Mouse (Mus musculus): ENCODE results near the gene Lrch3. TPM values are rescaled to one million over a fixed set of nuclear protein-coding genes. Genes with fewer than 3 reads are reported as not detected.
"Not testable (repeated sequence)": the region's sequence is repeated elsewhere in the genome, so short reads cannot be mapped to it uniquely, and the experiment has no call there.

Lrch3 gene
- polyA plus RNA-seq, 1 experiment from 2014 or later = 25.3 TPM

DNA sequence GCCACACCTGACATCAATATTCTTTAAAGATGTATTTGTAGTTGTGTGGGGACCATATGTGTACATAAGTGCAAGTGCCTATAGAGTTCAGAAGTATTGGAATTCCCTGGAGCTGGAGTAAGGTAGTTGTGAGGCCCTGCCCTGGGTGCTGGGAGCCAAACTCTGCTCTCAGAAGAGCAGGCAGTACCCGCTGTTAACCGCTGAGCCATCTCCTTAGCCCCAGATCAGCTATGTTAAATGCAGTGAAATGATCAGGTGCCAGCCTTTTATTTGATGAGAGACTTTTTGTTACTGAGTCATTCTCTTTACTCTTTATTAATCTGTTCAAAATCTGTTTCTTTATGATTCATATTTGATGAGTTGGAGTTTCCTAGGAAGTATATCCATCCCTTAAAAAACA is 16.0 kb downstream of the Lrch3 start:
- no peaks in the 10 kb centered on the region for H3K27me3 ChIP-seq (replicated peaks; ENCODE audit: control insufficient read depth, insufficient read depth, low read length)
- 33% methylated on average over 2 of the region's 2 CpGs for WGBS
- no peak for DNase-seq (ENCODE audit: low spot score)
- H3K9me3 ChIP-seq (ENCODE audit: control insufficient read depth, low read length) = no peaks in the 10 kb centered on the region
- H3K9ac ChIP-seq (ENCODE audit: low read depth, low read length) = no peak overlapping the region
- no peak overlapping the region for H3K4me3 ChIP-seq (ENCODE audit: low read depth, low read length)
- H3K4me1 ChIP-seq (ENCODE audit: control insufficient read depth, insufficient read depth, low read length) = no peaks in the 10 kb centered on the region
- no peak for ATAC-seq (ENCODE audit: low read depth)
- H3K36me3 ChIP-seq (ENCODE audit: control insufficient read depth, insufficient read depth, low read length) = 0 out of 2 replicates have a peak, but pooled peaks cover 4% of the 10 kb centered on the region
- H3K27ac ChIP-seq (replicated peaks; ENCODE audit: low read depth, low read length) = no peak overlapping the region
- H3K4me2 ChIP-seq (ENCODE audit: low read depth, low read length) = no peak overlapping the region

DNA sequence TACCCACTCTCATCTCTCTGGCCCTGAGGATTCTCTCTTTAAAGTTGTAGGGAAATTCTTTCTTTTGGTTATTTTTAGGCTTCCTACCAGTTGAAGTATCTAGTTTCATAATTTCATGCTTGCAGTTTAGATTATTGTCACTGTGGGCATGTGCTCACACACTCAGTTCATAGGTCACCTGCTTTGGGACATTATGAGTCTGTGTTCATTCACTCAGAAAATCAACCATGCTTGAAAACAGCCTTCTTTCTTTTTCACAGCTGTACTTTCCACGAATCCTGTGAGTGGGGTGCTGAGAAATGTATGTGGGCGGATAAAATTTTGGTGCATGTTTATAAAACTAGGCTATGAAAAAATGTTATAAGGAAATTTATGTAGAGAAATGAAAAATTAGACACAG is 20.6 kb downstream of the Lrch3 start:
- no peak overlapping the region for H3K4me3 ChIP-seq (ENCODE audit: low read depth, low read length)
- no peak overlapping the region for H3K9ac ChIP-seq (ENCODE audit: low read depth, low read length)
- WGBS = 80% methylated on average over 2 of the region's 2 CpGs
- no peaks in the 10 kb centered on the region for H3K36me3 ChIP-seq (ENCODE audit: control insufficient read depth, insufficient read depth, low read length)
- peaks cover 7% of the 10 kb centered on the region for H3K4me1 ChIP-seq (ENCODE audit: control insufficient read depth, insufficient read depth, low read length)
- DNase-seq (ENCODE audit: low spot score) (peak; percentile 38), ATAC-seq (ENCODE audit: low read depth) (0 out of 2 replicates have a peak, but pooled peaks have one; percentile 26)
- no peaks in the 10 kb centered on the region for H3K9me3 ChIP-seq (ENCODE audit: control insufficient read depth, low read length)
- H3K27ac ChIP-seq (replicated peaks; ENCODE audit: low read depth, low read length) = no peak overlapping the region; the same call in 1 of the 2 replicates
- no peak overlapping the region for H3K4me2 ChIP-seq (ENCODE audit: low read depth, low read length)
- H3K27me3 ChIP-seq (replicated peaks; ENCODE audit: control insufficient read depth, insufficient read depth, low read length) = no peaks in the 10 kb centered on the region

DNA sequence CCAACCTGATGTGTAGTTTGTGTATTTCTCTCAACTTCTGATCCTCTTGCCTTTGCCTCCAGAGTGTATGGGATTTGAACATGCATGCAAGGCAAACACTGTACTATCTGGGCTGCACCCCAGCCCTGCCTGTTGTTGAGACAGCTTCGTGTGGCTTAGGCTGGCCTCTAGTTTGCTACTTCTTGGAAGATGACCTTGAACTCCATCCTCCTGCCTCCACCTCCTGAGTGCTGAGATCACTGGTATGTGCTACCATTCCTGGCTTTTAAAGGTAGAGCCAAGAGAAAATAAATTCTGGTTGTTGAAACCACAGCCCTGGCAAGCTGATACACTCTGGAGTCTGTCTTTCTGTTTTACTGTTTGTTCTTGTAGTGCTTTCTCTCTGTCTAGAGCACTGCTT is 21.2 kb downstream of the Lrch3 start:
- no peak overlapping the region for H3K4me3 ChIP-seq (ENCODE audit: low read depth, low read length)
- no peak overlapping the region for H3K4me2 ChIP-seq (ENCODE audit: low read depth, low read length)
- DNase-seq (ENCODE audit: low spot score) (no peak), ATAC-seq (ENCODE audit: low read depth) (no peak)
- no peaks in the 10 kb centered on the region for H3K9me3 ChIP-seq (ENCODE audit: control insufficient read depth, low read length)
- H3K9ac ChIP-seq (ENCODE audit: low read depth, low read length) = no peak overlapping the region
- no peaks in the 10 kb centered on the region for H3K36me3 ChIP-seq (ENCODE audit: control insufficient read depth, insufficient read depth, low read length)
- peaks cover 7% of the 10 kb centered on the region for H3K4me1 ChIP-seq (ENCODE audit: control insufficient read depth, insufficient read depth, low read length)
- no peaks in the 10 kb centered on the region for H3K27me3 ChIP-seq (replicated peaks; ENCODE audit: control insufficient read depth, insufficient read depth, low read length)
- H3K27ac ChIP-seq (replicated peaks; ENCODE audit: low read depth, low read length) = no peak overlapping the region
- WGBS = 81% methylated on average over 1 of the region's 1 CpGs

DNA sequence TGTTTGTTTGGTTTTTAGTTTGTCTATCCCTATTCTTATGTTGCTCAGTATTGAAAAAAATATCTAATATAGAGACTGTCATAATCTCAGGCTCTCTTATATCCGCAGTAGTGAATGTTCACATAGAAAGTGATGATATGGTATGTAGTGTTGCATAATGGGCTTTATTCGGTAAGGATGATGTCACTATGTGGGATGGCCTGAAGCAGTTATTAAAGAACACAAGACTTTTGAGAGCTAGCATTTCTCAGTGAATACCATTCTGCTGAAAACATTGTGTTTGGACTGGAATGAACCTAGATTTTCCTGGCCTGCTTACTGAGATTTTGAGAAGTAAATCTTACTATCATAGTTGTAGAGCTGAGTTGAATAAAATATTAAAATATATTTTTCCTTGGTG is 23.5 kb downstream of the Lrch3 start:
- ATAC-seq (ENCODE audit: low read depth) = no peak; the same call in 1 of the 2 replicates
- H3K9ac ChIP-seq (ENCODE audit: low read depth, low read length) = no peak overlapping the region

DNA sequence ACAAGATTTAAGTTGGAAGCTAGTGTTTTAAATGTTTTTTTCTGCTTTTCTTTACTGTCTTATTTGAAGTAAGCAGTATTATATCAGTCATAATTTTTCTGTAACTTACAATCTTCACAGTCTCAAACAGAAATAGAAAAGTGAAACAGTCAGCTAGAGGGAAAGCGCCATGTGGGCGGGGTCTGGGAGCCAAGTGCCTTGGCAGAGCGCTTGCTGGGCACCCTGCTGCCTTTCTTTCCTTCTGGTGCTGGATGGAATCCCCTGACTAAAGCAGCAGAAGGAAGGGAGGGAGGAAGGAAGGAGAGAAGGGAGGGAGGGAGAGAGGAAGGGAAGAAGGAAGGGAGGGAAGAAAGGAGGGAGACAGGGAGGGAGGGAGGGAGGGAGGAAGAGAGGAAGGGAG is 25.4 kb downstream of the Lrch3 start:
- H3K4me2 ChIP-seq (ENCODE audit: low read depth, low read length); H3K27me3 ChIP-seq (replicated peaks; ENCODE audit: control insufficient read depth, insufficient read depth, low read length); H3K4me3 ChIP-seq (ENCODE audit: low read depth, low read length); H3K27ac ChIP-seq (replicated peaks; ENCODE audit: low read depth, low read length); ATAC-seq (ENCODE audit: low read depth); H3K4me1 ChIP-seq (ENCODE audit: control insufficient read depth, insufficient read depth, low read length); H3K9ac ChIP-seq (ENCODE audit: low read depth, low read length); H3K36me3 ChIP-seq (ENCODE audit: control insufficient read depth, insufficient read depth, low read length); DNase-seq (ENCODE audit: low spot score); H3K9me3 ChIP-seq (ENCODE audit: control insufficient read depth, low read length): not testable (repeated sequence)
- WGBS = 31% methylated on average over 3 of the region's 3 CpGs

More for the DNA sequence above, 23.5 kb downstream of the Lrch3 start:
- no peak overlapping the region for H3K4me3 ChIP-seq (ENCODE audit: low read depth, low read length)
- H3K27me3 ChIP-seq (replicated peaks; ENCODE audit: control insufficient read depth, insufficient read depth, low read length) = no peaks in the 10 kb centered on the region
- no peaks in the 10 kb centered on the region for H3K9me3 ChIP-seq (ENCODE audit: control insufficient read depth, low read length)
- no peak for DNase-seq (ENCODE audit: low spot score)
- no peaks in the 10 kb centered on the region for H3K36me3 ChIP-seq (ENCODE audit: control insufficient read depth, insufficient read depth, low read length)
- peaks cover 7% of the 10 kb centered on the region for H3K4me1 ChIP-seq (ENCODE audit: control insufficient read depth, insufficient read depth, low read length)
- WGBS = 66% methylated on average over 2 of the region's 2 CpGs
- no peak overlapping the region for H3K4me2 ChIP-seq (ENCODE audit: low read depth, low read length)
- no peak overlapping the region for H3K27ac ChIP-seq (replicated peaks; ENCODE audit: low read depth, low read length)

DNA sequence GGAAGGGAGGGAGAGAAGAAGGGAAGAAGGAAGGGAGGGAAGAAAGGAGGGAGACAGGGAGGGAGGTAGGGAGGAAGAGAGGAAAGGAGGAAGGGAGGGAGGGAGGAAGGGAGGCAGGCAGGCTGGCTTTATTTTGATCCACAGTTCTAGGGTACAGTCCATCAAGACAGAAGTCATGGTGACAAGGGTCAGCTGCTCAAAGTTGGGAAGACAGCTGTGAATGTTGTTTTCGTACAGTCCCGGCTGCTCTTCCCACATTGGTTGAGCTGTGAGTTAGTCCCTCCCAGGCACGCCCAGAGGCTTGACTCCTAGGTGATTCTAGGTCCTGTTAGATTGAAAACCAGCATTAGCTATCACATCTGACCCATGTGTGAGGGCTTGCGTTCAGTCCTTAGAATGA is 25.8 kb downstream of the Lrch3 start:
- WGBS = 90% methylated on average over 3 of the region's 4 CpGs
- H3K9me3 ChIP-seq (ENCODE audit: control insufficient read depth, low read length); H3K27ac ChIP-seq (replicated peaks; ENCODE audit: low read depth, low read length); H3K4me3 ChIP-seq (ENCODE audit: low read depth, low read length); ATAC-seq (ENCODE audit: low read depth); H3K4me1 ChIP-seq (ENCODE audit: control insufficient read depth, insufficient read depth, low read length); H3K36me3 ChIP-seq (ENCODE audit: control insufficient read depth, insufficient read depth, low read length); H3K4me2 ChIP-seq (ENCODE audit: low read depth, low read length); H3K27me3 ChIP-seq (replicated peaks; ENCODE audit: control insufficient read depth, insufficient read depth, low read length); DNase-seq (ENCODE audit: low spot score); H3K9ac ChIP-seq (ENCODE audit: low read depth, low read length): not testable (repeated sequence)

DNA sequence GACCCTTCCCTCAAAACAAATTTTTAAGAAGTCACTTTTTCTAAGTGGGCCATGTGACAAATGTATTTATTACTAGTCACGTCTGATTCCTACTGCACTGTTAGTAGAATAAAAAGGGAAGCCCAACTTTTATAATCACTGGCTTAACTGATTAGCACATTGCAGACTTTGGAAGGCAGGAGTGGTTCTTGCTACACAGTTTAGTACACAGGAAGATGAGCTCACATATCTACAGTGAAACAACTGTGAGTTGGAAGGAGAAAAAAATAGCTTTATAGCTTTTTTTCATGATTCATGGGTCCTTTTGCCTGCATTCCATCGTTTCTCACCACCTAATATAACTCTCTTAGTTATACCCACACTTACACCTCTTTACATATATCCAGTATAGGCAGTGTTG is 27.3 kb downstream of the Lrch3 start:
- WGBS = 91% methylated on average over 2 of the region's 2 CpGs
- H3K4me2 ChIP-seq (ENCODE audit: low read depth, low read length); H3K36me3 ChIP-seq (ENCODE audit: control insufficient read depth, insufficient read depth, low read length); H3K4me3 ChIP-seq (ENCODE audit: low read depth, low read length); H3K9me3 ChIP-seq (ENCODE audit: control insufficient read depth, low read length); DNase-seq (ENCODE audit: low spot score); H3K27me3 ChIP-seq (replicated peaks; ENCODE audit: control insufficient read depth, insufficient read depth, low read length); H3K27ac ChIP-seq (replicated peaks; ENCODE audit: low read depth, low read length); H3K4me1 ChIP-seq (ENCODE audit: control insufficient read depth, insufficient read depth, low read length); ATAC-seq (ENCODE audit: low read depth); H3K9ac ChIP-seq (ENCODE audit: low read depth, low read length): not testable (repeated sequence)

DNA sequence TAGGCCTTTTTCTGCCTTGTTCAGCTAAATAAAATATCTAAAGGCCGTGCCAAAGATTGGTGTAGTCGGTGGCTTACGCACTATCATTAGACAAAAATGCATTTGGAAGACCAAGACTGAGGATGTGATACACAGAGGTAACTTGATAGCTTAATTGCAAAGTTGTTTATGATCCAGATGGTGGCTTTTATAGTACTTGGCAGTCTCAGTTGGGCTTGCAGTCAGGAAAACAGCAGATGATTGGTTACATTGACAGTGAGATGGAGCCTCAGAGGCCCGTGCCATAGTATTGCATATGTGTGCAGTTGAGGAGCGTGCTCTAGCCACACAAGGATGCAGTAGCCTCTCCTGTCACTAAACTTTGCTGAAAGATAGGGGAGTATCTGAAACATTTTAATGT is 28.8 kb downstream of the Lrch3 start:
- H3K27ac ChIP-seq (replicated peaks; ENCODE audit: low read depth, low read length) = no peak overlapping the region
- ATAC-seq (ENCODE audit: low read depth) = peak; percentile 88
- no peak overlapping the region for H3K4me3 ChIP-seq (ENCODE audit: low read depth, low read length)
- H3K27me3 ChIP-seq (replicated peaks; ENCODE audit: control insufficient read depth, insufficient read depth, low read length) = no peaks in the 10 kb centered on the region
- no peaks in the 10 kb centered on the region for H3K36me3 ChIP-seq (ENCODE audit: control insufficient read depth, insufficient read depth, low read length)
- WGBS = 59% methylated on average over 5 of the region's 5 CpGs
- DNase-seq (ENCODE audit: low spot score) = peak; percentile 85
- no peak overlapping the region for H3K4me2 ChIP-seq (ENCODE audit: low read depth, low read length)
- H3K4me1 ChIP-seq (ENCODE audit: control insufficient read depth, insufficient read depth, low read length) = no peaks in the 10 kb centered on the region; the same call in 1 of the 2 replicates
- H3K9ac ChIP-seq (ENCODE audit: low read depth, low read length) = no peak overlapping the region
- H3K9me3 ChIP-seq (ENCODE audit: control insufficient read depth, low read length) = no peaks in the 10 kb centered on the region

DNA sequence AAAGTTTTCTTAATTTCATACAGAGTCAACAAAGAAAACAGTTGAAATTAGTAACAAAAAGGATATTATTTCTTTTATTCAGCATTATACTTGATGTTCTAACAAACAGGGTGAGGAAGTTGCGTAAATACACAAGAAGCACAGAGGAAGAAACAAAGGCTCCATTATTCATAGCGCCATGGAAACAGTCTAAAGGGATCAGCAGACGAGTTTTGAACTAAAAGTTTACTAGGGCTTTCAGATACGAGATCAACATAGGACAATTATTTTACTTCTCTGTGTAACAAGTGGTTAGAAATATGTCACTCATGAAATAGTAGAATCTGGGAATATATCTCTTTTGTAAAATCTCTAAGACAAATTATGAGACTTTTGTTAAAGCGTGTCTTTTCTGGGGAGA is 31.5 kb downstream of the Lrch3 start:
- Histone ChIP-seq H3K4me1 (ENCODE audit: control insufficient read depth, insufficient read depth, low read length) (no peaks in the 10 kb centered on the region; the same call in 1 of the 2 replicates), H3K27ac (replicated peaks; ENCODE audit: low read depth, low read length) (no peak overlapping the region), H3K4me3 (ENCODE audit: low read depth, low read length) (no peak overlapping the region), H3K9me3 (ENCODE audit: control insufficient read depth, low read length) (no peaks in the 10 kb centered on the region), H3K4me2 (ENCODE audit: low read depth, low read length) (no peak overlapping the region), H3K9ac (ENCODE audit: low read depth, low read length) (no peak overlapping the region), H3K36me3 (ENCODE audit: control insufficient read depth, insufficient read depth, low read length) (0 out of 2 replicates have a peak, but pooled peaks cover under 1% of the 10 kb centered on the region), H3K27me3 (replicated peaks; ENCODE audit: control insufficient read depth, insufficient read depth, low read length) (no peaks in the 10 kb centered on the region)
- no peak for DNase-seq (ENCODE audit: low spot score)
- WGBS = 65% methylated on average over 5 of the region's 5 CpGs
- no peak for ATAC-seq (ENCODE audit: low read depth)
